Mouse (Mus musculus) lung, postnatal 0 days (tissue): ENCODE measurements around the gene Mcm3ap. TPM values are rescaled to one million over a fixed set of nuclear protein-coding genes. Genes with fewer than 3 reads are reported as not detected.

ENCODE experiments used
- ATAC-seq: fragments of 200-750 bp; cut with Nextera tagmentation; 2 replicates; pipeline ENCODE4 v1.8.0; 2017; ENCODE audit warnings: moderate library complexity
- DNase-seq: peaks from one replicate; pipeline ENCODE4 v3.0.0-alpha.2; 2016; ENCODE audit warnings: low spot score
- H3K27ac ChIP-seq: fragments of 300-500 bp; sonication (generic); 2 replicates; pipeline ENCODE4 v1.5.1; 2014; ENCODE audit warnings: antibody characterized with exemption, mild to moderate bottlenecking, low read length, mixed read lengths
- H3K27me3 ChIP-seq: fragments of 300-500 bp; sonication (generic); replicated peaks from 2 replicates; pipeline ENCODE4 v1.6.1; 2014; ENCODE audit warnings: low read length, mixed read lengths; ENCODE audit not compliant: insufficient read depth
- H3K36me3 ChIP-seq: fragments of 300-500 bp; sonication (generic); 2 replicates; pipeline ENCODE4 v1.6.1; 2014; ENCODE audit warnings: low read length, mixed read lengths; ENCODE audit not compliant: insufficient read depth
- H3K4me1 ChIP-seq: fragments of 300-500 bp; sonication (generic); 2 replicates; pipeline ENCODE4 v1.6.1; 2014; ENCODE audit warnings: antibody characterized with exemption, low read depth, low read length, mixed read lengths; ENCODE audit not compliant: insufficient read depth
- H3K4me2 ChIP-seq: fragments of 300-500 bp; sonication (generic); replicated peaks from 2 replicates; pipeline ENCODE4 v1.6.1; 2014; ENCODE audit warnings: low read depth, mild to moderate bottlenecking, low read length, moderate library complexity, mixed read lengths
- H3K4me3 ChIP-seq: fragments of 300-500 bp; sonication (generic); 2 replicates; pipeline ENCODE4 v1.5.1; 2014; ENCODE audit warnings: low read depth, low read length
- H3K9ac ChIP-seq: fragments of 300-500 bp; sonication (generic); replicated peaks from 2 replicates; pipeline ENCODE4 v1.6.1; 2014; ENCODE audit warnings: low read depth, mild to moderate bottlenecking
- H3K9me3 ChIP-seq: fragments of 300-500 bp; sonication (generic); 2 replicates; pipeline ENCODE4 v1.6.1; 2016; ENCODE audit warnings: low read length, mixed read lengths
- CTCF ChIP-seq: IDR thresholded peaks from 2 replicates; pipeline ENCODE4 v1.5.1; 2016; ENCODE audit warnings: antibody characterized with exemption, mild to moderate bottlenecking
- EP300 ChIP-seq: IDR thresholded peaks from 2 replicates; pipeline ENCODE4 v1.6.1; 2016; ENCODE audit warnings: antibody characterized with exemption, mild to moderate bottlenecking, control low read depth
- WGBS: fragments of 180-500 bp; shearing (Covaris S2); extraction: QIAGEN DNeasy Blood & Tissue Kit; methylation state at CpG from one replicate; pipeline ENCODE4 v1.1.7; 2014; 5-methylcytosine and 5-hydroxymethylcytosine counted together
- polyA plus RNA-seq: library from polyadenylated mRNA; unstranded; fragments of >200 nt; fragmentation: Nextera tagmentation; extraction: Ambion mirVana; gene quantifications from 2 replicates; pipeline ENCODE4 v1.2.1, GENCODE M21; 2015

Mcm3ap gene
- polyA plus RNA-seq, 1 experiment from 2014 or later: 41.9 TPM

- Histone ChIP-seq H3K4me1 (no peaks in the 10 kb centered on the region), H3K9ac (no peak overlapping the region), H3K27ac (peak overlapping the region; percentile 88; the same call in 1 of the 2 replicates), H3K9me3 (no peaks in the 10 kb centered on the region), H3K4me3 (no peak overlapping the region), H3K4me2 (0 out of 2 replicates have a peak overlapping the region, but pooled peaks have one; percentile 4), H3K36me3 (0 out of 2 replicates have a peak, but pooled peaks cover 3% of the 10 kb centered on the region), H3K27me3 (no peaks in the 10 kb centered on the region)
- DNase-seq (peak; percentile 94), ATAC-seq (peak; percentile 89)
- no peak for TF ChIP-seq CTCF
- peak; percentile 95 for TF ChIP-seq EP300
- 44% methylated on average over 9 of the region's 9 CpGs for WGBS
Measured at GRCm38 (mm10) chr10:76537619-76538018, 68.9 kb downstream of the Mcm3ap start.

- Histone ChIP-seq H3K4me1 (no peaks in the 10 kb centered on the region), H3K4me3 (no peak overlapping the region), H3K27me3 (no peaks in the 10 kb centered on the region), H3K36me3 (peaks cover 11% of the 10 kb centered on the region; the same call in 1 of the 2 replicates), H3K27ac (no peak overlapping the region), H3K4me2 (no peak overlapping the region), H3K9ac (no peak overlapping the region), H3K9me3 (no peaks in the 10 kb centered on the region)
- no peak for DNase-seq
- no peak for ATAC-seq
- TF ChIP-seq EP300: no peak
- TF ChIP-seq CTCF: no peak
- 91% methylated on average over 11 of the region's 11 CpGs for WGBS
Measured at GRCm38 (mm10) chr10:76541336-76542085, 72.8 kb downstream of the Mcm3ap start.

- no peaks in the 10 kb centered on the region for H3K27me3 ChIP-seq
- H3K9ac ChIP-seq: no peak overlapping the region
- no peak for DNase-seq
- peaks cover 15% of the 10 kb centered on the region; the same call in 1 of the 2 replicates for H3K36me3 ChIP-seq
- ATAC-seq: no peak
- no peak overlapping the region for H3K27ac ChIP-seq
- no peak overlapping the region for H3K4me2 ChIP-seq
- TF ChIP-seq EP300: no peak
- TF ChIP-seq CTCF: no peak
- H3K9me3 ChIP-seq: no peaks in the 10 kb centered on the region
- 84% methylated on average over 10 of the region's 10 CpGs for WGBS
- no peaks in the 10 kb centered on the region for H3K4me1 ChIP-seq
- no peak overlapping the region for H3K4me3 ChIP-seq
Measured at GRCm38 (mm10) chr10:76542636-76543375, 74.1 kb downstream of the Mcm3ap start.

GRCm38 (mm10) chr10:76546566-76546965 is 77.8 kb downstream of the Mcm3ap start:
- TF ChIP-seq EP300: no peak
- TF ChIP-seq CTCF: no peak
- Histone ChIP-seq H3K4me2 (no peak overlapping the region), H3K36me3 (peaks cover 33% of the 10 kb centered on the region), H3K9ac (no peak overlapping the region), H3K4me3 (no peak overlapping the region), H3K27me3 (no peaks in the 10 kb centered on the region), H3K27ac (no peak overlapping the region), H3K9me3 (no peaks in the 10 kb centered on the region), H3K4me1 (no peaks in the 10 kb centered on the region)
- ATAC-seq: no peak
- no peak for DNase-seq
- whole genome bisulfite sequencing: 90% methylated on average over 8 of the region's 8 CpGs

- no peak for ATAC-seq
- TF ChIP-seq EP300 (no peak), CTCF (no peak)
Measured at GRCm38 (mm10) chr10:76548218-76548617, 79.5 kb downstream of the Mcm3ap start.

GRCm38 (mm10) chr10:76550458-76550857 is 81.7 kb downstream of the Mcm3ap start:
- no peaks in the 10 kb centered on the region for H3K27me3 ChIP-seq
- no peaks in the 10 kb centered on the region for H3K9me3 ChIP-seq
- H3K4me3 ChIP-seq: no peak overlapping the region
- H3K4me2 ChIP-seq: no peak overlapping the region
- H3K9ac ChIP-seq: no peak overlapping the region
- no peak for ATAC-seq
- no peaks in the 10 kb centered on the region for H3K4me1 ChIP-seq
- 87% methylated on average over 5 of the region's 5 CpGs for WGBS
- no peak overlapping the region for H3K27ac ChIP-seq
- DNase-seq: no peak
- TF ChIP-seq CTCF (peak; percentile 58), EP300 (no peak)
- H3K36me3 ChIP-seq: peaks cover 29% of the 10 kb centered on the region

More at GRCm38 (mm10) chr10:76548218-76548617, 79.5 kb downstream of the Mcm3ap start:
- WGBS: 87% methylated on average over 8 of the region's 8 CpGs
- Histone ChIP-seq H3K27ac (no peak overlapping the region), H3K27me3 (no peaks in the 10 kb centered on the region), H3K4me2 (no peak overlapping the region), H3K9ac (no peak overlapping the region), H3K4me1 (no peaks in the 10 kb centered on the region), H3K36me3 (peaks cover 29% of the 10 kb centered on the region), H3K9me3 (no peaks in the 10 kb centered on the region), H3K4me3 (no peak overlapping the region)
- DNase-seq: no peak
